In the genomic region with DNA sequence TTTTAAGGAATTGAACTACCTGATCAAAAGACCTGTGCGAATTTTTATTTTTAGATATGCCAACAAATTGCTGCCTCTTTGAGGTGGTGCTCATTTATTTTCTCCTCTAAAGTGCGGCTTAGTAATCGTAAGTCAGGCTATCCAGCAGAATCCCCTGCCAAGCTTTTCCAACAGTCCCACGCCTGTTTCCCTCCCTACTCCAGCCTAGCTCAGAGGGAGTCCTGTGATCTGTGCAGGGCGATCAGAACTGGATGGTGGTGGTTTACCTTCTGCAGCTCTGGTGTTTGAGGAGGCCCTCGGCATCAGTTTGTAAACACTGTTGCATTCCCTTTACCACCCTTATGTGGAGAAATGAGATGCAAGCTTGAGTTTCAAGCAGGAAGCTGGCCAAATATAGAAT, we compare ENCODE assay signal across 22 mouse cellular contexts. TPM values are rescaled to one million over a fixed set of nuclear protein-coding genes. Genes with fewer than 3 reads are reported as not detected.
DNase-seq lines count a peak whose midpoint lies in the region; TF ChIP-seq lines count a peak whose summit lies in the region.
"Had no signal": no experiment of that assay in that cellular context is flagged by ENCODE, and none has a peak within 500 bp of the region (broad histone marks: within the 10 kb centered on the region; RNA-seq: fewer than 3 reads in every experiment).

No protein-coding gene starts in this region.

- intact Hi-C loops in left cerebral cortex, adult 2 months (cut with DNase I) = loop anchor here (5.0 kb wide), 1 partner anchor 64 kb away; no protein-coding TSS in a partner anchor
- intact Hi-C loops in heart, postnatal 10 days (cut with DNase I) = loop anchor here (5.0 kb wide), 1 partner anchor 39 kb away; no protein-coding TSS in a partner anchor

- H3K9me3 ChIP-seq in heart, embryonic 10.5 days = no peaks in the 10 kb centered on the region
- H3K9me3 ChIP-seq: embryonic facial prominence, embryonic 10.5 days; kidney, embryonic 15.5 days had no signal

- no peak overlapping the region for H3K27ac ChIP-seq in heart, embryonic 10.5 days
- H3K27ac ChIP-seq in left cerebral cortex, adult 2 months = no peak overlapping the region; the same call in 1 of the 2 replicates
- H3K27ac ChIP-seq: embryonic facial prominence, embryonic 10.5 days; kidney, embryonic 15.5 days had no signal

- H3K36me3 ChIP-seq in heart, embryonic 10.5 days = no peaks in the 10 kb centered on the region
- H3K36me3 ChIP-seq: embryonic facial prominence, embryonic 10.5 days; kidney, embryonic 15.5 days had no signal

- H3K27me3 ChIP-seq in heart, embryonic 10.5 days (ENCODE audit: insufficient read depth, poor library complexity, severe bottlenecking) = peaks cover 9% of the 10 kb centered on the region; the same call in 1 of the 2 replicates

- no peak for TF ChIP-seq CTCF in left cerebral cortex, adult 2 months (IDR thresholded peaks at IDR 0.05)

- DNase-seq in cerebellum, adult 18-20 months = peak; percentile 18 to 22
- DNase-seq in cerebellum, postnatal 36 days = no peak
- peak; percentile 27 to 40 for DNase-seq in heart, adult 18-20 months
- DNase-seq in heart, embryonic 10.5 days (ENCODE audit: low spot score) = no peak
- DNase-seq in left cerebral cortex, adult 18-20 months (ENCODE audit: low spot score in 2 of 2) = peak; percentile 29 to 37
- no peak for DNase-seq in left cerebral cortex, adult 2 months (ENCODE audit: extremely low spot score in 1 of 2, low spot score in 2 of 2)
- DNase-seq in heart, postnatal 10 days = peak; percentile 18 to 30
- no peak for DNase-seq in lung, postnatal 4 days
- DNase-seq: adrenal gland, postnatal 14 days; lung, postnatal 10 days; retina, postnatal 1 day; spleen, adult 18-20 months had no signal

- peaks cover 49% of the 10 kb centered on the region for H3K4me1 ChIP-seq in heart, embryonic 10.5 days

- H3K4me3 ChIP-seq in heart, embryonic 10.5 days = no peak overlapping the region
- no peak overlapping the region for H3K4me3 ChIP-seq in left cerebral cortex, adult 2 months
- H3K4me3 ChIP-seq: embryonic facial prominence, embryonic 10.5 days; erythroblast, embryonic 14.5 days; kidney, embryonic 15.5 days had no signal

- 68% methylated on average over 6 of the region's 6 CpGs for WGBS in heart, embryonic 10.5 days

RNA-seq across cellular contexts. Expression of a gene that starts 3.3 kb away (rescaled TPM):
- 10 to 100 TPM; 40.9 to 47.9 TPM for total RNA-seq in heart, adult 18-20 months (2021)
- polyA plus RNA-seq in heart, embryonic 10.5 days (2016; fragmentation: Nextera tagmentation; extraction: Ambion mirVana) = 73.3 and 85.5 TPM in 2 replicates
- total RNA-seq in left cerebral cortex, adult 18-20 months (2021) = 100 to 1,000 TPM; 214 to 229 TPM
- 100 to 1,000 TPM; 221 to 237 TPM for total RNA-seq in left cerebral cortex, adult 2 months (2021)
- total RNA-seq in heart, postnatal 10 days (2021) = 10 to 100 TPM; 76.0 to 76.1 TPM

RNA-seq across cellular contexts. Expression of a gene that starts 28.9 kb away (rescaled TPM):
- total RNA-seq in heart, adult 18-20 months (2021) = 1 to 10 TPM; 4.5 to 7.0 TPM
- polyA plus RNA-seq in heart, embryonic 10.5 days (2016; fragmentation: Nextera tagmentation; extraction: Ambion mirVana) = 8.2 and 13.6 TPM in 2 replicates
- 10 to 100 TPM; 19.5 to 22.1 TPM for total RNA-seq in left cerebral cortex, adult 18-20 months (2021)
- total RNA-seq in left cerebral cortex, adult 2 months (2021) = 10 to 100 TPM; 23.1 to 27.9 TPM
- 1 to 10 TPM; 5.0 to 6.2 TPM for total RNA-seq in heart, postnatal 10 days (2021)

RNA-seq across cellular contexts. Expression of a gene that starts 29.3 kb away (rescaled TPM):
- total RNA-seq in heart, adult 18-20 months (2021) = 10 to 100 TPM; 26.4 to 28.1 TPM
- polyA plus RNA-seq in heart, embryonic 10.5 days (2016; fragmentation: Nextera tagmentation; extraction: Ambion mirVana) = 84.5 and 91.1 TPM in 2 replicates
- 10 to 100 TPM; 88.2 to 88.6 TPM for total RNA-seq in left cerebral cortex, adult 18-20 months (2021)
- 10 to 100 TPM; 78.3 to 99.1 TPM for total RNA-seq in left cerebral cortex, adult 2 months (2021)
- total RNA-seq in heart, postnatal 10 days (2021) = 10 to 100 TPM; 30.9 to 32.6 TPM

RNA-seq across cellular contexts. Expression of a gene that starts 47.1 kb away (rescaled TPM):
- not detected for total RNA-seq in heart, adult 18-20 months (2021)
- not detected in 2 replicates for polyA plus RNA-seq in heart, embryonic 10.5 days (2016; fragmentation: Nextera tagmentation; extraction: Ambion mirVana)
- not detected for total RNA-seq in left cerebral cortex, adult 18-20 months (2021)
- total RNA-seq in left cerebral cortex, adult 2 months (2021) = not detected
- total RNA-seq in heart, postnatal 10 days (2021) = not detected
- total RNA-seq: adrenal gland, postnatal 14 days; gastrocnemius, adult 8-10 months; heart, postnatal 14 days; layer of hippocampus, adult 18-20 months; left cerebral cortex, postnatal 10 days; neutrophil, adult 5-6 weeks had no signal
- polyA plus RNA-seq: embryonic facial prominence, embryonic 10.5 days; erythroblast, embryonic 14.5 days; kidney, embryonic 15.5 days; liver, embryonic 11.5 days; stomach, embryonic 16.5 days had no signal

RNA-seq across cellular contexts. Expression of a gene that starts 48.4 kb away (rescaled TPM):
- total RNA-seq in heart, adult 18-20 months (2021) = not detected
- 0.28 TPM in 1 of 2 replicates, not detected in the other for polyA plus RNA-seq in heart, embryonic 10.5 days (2016; fragmentation: Nextera tagmentation; extraction: Ambion mirVana)
- total RNA-seq in left cerebral cortex, adult 18-20 months (2021) = not detected
- total RNA-seq in left cerebral cortex, adult 2 months (2021) = not detected
- not detected for total RNA-seq in heart, postnatal 10 days (2021)
- total RNA-seq: adrenal gland, postnatal 14 days; gastrocnemius, adult 8-10 months; heart, postnatal 14 days; layer of hippocampus, adult 18-20 months; left cerebral cortex, postnatal 10 days; neutrophil, adult 5-6 weeks had no signal
- polyA plus RNA-seq: embryonic facial prominence, embryonic 10.5 days; erythroblast, embryonic 14.5 days; kidney, embryonic 15.5 days; liver, embryonic 11.5 days; stomach, embryonic 16.5 days had no signal

Comparison
In these comparisons a context has a peak if more than half of its experiments do, and no peak if none do; other contexts are left out.
1. DNase-seq: peak in cerebellum, adult 18-20 months (2 of 2), heart, adult 18-20 months (2 of 2), left cerebral cortex, adult 18-20 months (2 of 2) and heart, postnatal 10 days (2 of 2); none in cerebellum, postnatal 36 days (0 of 2), heart, embryonic 10.5 days (single experiment), left cerebral cortex, adult 2 months (0 of 2) and lung, postnatal 4 days (0 of 2).